Mouse (Mus musculus) liver, embryonic 14.5 days (tissue): ENCODE results near the gene Epha8.

ENCODE experiments used
- CTCF ChIP-seq: IDR thresholded peaks from 2 replicates; pipeline ENCODE4 v1.5.1; 2016; ENCODE audit warnings: antibody characterized with exemption, low read depth, control low read depth
- EP300 ChIP-seq: IDR thresholded peaks from 2 replicates; pipeline ENCODE4 v1.6.1; 2016; ENCODE audit warnings: antibody characterized with exemption, low read depth

GRCm38 (mm10) chr4:136949266-136949989 lies 7.2 kb downstream of the Epha8 start:
- TF ChIP-seq CTCF (no peak), EP300 (no peak)
